Mouse (Mus musculus): ENCODE measurements around the gene Laptm5.

GRCm38 (mm10) chr4:130867940-130868339 is 45.0 kb upstream of the Laptm5 start:
- TF ChIP-seq E2F4 (IDR thresholded peaks at IDR 0.05; ENCODE audit: borderline replicate concordance, low read depth, low read length) (no peak), CTCF (IDR thresholded peaks at IDR 0.05 in 2 of 3, conservative IDR thresholded peaks at IDR 0.05 in 1 of 3; ENCODE audit: control insufficient read depth in 1 of 3, insufficient read depth in 1 of 3, low read depth in 2 of 3, low read length in 3 of 3, poor library complexity in 1 of 3, severe bottlenecking in 1 of 3) (no peak), POLR2A (IDR thresholded peaks at IDR 0.05; ENCODE audit: control insufficient read depth in 1 of 2, insufficient read depth in 1 of 2, low read depth in 1 of 2, low read length in 2 of 2, poor library complexity in 1 of 2) (no peak), EP300 (IDR thresholded peaks at IDR 0.05; ENCODE audit: low read depth in 1 of 2, low read length in 2 of 2) (no peak), ZMIZ1 (IDR thresholded peaks at IDR 0.05; ENCODE audit: low read depth, low read length) (no peak), CHD1 (IDR thresholded peaks at IDR 0.05; ENCODE audit: low read depth, low read length) (no peak), USF1 (IDR thresholded peaks at IDR 0.05; ENCODE audit: low read depth, low read length) (peak; percentile 46; the same call in 1 of the 2 replicates)

Data from MEL (cell line).